Mouse (Mus musculus): Measurements from ENCODE around the gene Fzd2.

The Fzd2 gene

DNA sequence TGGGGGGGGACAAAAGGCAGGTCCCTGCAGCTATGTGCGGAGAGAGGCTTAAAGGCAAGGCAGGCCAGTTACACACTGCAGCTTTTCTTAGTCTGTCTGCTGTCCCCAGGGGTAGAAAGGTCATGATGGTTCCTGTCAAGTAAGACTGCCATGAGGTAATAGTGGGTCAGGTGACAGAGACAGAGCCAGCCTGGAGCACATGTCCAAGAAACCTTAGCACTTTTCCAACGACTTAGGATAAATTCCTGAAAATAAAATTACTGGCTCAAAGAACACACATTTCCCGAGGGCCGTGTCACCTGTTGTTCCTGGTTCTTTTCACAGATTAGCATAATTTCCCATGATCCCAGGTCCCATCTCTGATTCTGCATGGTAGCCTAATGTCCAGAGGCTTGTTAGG lies 6.1 kb downstream of the Fzd2 start:
- in situ Hi-C loops (cut with MboI; ENCODE audit: low sequenced_read_pairs), result no loop called here

DNA sequence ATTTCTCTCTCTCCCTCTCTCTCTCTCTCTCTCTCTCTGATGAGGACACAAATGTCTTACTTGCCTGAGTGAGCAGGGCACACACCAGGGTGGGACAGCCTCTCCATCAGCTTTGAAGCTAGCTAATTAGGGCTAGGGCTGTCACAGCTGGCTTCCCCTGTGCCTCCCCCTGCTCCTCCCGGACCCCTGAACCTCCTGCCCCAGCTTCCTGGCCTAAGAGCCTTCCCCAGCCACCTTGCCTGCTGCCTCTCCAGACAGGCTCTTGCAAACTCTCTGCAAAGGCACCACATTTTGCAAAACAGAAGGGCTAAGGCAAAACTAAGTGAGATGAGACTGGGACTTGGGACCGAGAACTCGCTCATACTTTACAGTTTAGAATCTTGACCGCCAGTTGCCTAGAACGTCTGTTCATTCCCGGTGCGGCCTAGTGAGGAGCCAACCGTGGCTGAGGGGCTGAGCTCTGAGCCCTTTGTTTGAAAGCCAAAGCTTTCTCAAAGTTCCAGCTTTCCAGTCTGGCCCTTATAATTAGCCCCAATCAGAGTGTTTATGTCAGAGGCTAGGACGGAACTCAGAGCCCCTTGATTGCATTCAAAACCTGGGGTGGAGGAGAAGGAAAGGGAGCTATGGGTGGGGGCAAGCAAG lies 6.6 kb downstream of the Fzd2 start:
- in situ Hi-C loops (cut with MboI; ENCODE audit: low sequenced_read_pairs), result no loop called here

DNA sequence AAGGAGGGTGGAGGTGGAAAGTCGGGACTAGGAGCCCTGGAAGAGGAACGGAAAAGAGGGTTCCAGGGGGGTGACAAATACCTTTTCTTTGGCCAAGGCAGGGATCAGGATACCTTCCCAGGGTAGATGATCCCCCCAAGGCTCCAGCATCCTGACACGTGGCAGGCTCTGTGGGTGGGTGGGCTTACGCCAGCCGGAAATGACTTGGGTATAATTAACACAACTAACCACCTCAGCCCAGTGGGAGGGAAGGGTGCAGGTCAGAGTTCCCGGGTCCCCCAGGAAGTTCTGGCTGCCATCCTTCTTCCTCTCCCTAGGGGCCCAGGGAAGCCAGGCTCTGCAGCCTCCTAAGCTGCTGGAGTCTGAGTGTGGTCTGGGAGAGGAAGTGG lies 7.1 kb downstream of the Fzd2 start:
- in situ Hi-C loops (cut with MboI; ENCODE audit: low sequenced_read_pairs), result no loop called here

DNA sequence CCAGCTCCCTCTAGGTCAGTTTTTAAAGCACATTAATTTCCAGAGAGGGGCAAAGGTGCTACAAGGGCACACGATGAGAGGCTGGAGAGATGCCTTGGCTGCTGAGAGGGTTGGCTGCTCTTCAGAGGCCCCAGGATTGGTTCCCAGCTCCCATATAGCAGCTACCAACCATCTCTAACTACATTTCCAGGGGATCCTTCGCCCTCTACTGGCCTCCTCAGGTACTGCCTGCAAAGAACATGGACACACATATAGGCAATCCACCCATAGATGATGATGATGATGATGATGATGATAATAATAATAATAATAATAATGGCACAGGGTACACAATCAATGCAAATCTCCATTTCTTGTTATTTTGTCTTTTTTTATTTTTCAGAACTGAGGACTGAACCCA lies 15.3 kb downstream of the Fzd2 start:
- in situ Hi-C loops (cut with MboI; ENCODE audit: low sequenced_read_pairs), result no loop called here

DNA sequence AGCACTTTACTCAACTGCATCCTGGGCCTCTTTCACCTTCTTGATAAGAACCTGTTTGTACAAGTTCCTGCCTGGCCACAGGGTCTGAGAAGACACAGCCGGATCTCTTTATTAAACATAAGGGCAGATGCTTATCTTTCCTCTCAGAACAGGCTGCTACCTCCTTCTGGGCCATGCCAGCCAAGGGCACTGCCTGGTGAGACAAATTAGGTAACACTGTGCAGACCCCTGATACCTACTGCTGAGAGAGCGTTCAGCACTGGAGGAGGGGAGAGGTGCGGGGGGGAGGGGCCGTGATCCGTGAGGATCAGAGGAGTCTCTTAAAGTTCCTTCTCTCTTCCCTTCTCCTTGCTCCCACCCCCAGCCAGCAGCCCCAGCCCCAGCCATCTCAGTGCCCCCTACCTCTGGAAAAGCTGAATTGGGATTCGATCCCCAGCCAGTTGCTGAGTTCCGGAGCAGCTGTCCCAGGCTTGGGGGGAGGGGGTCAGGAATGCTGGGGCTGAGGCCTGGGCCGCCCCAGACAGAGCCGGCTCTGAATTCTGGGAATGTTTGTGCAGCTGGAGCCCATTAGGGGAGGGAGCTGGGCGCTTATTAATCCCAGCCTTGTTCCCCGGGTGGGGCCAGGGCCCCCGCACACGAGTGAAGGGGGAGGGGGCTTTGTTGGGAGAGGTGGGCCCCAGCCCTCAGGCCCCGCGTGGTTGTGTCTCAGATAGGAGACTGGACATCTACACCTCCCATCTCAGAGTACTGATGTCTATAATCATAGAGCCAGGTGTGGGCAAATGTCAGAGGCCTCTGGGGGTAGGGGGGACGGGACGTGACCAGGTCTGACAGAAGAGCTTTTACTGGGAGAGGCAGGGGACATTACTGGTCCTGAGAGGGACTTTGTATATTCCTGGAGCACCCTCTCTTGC lies 19.9 kb downstream of the Fzd2 start:
- in situ Hi-C loops (cut with MboI; ENCODE audit: low sequenced_read_pairs), result no loop called here

DNA sequence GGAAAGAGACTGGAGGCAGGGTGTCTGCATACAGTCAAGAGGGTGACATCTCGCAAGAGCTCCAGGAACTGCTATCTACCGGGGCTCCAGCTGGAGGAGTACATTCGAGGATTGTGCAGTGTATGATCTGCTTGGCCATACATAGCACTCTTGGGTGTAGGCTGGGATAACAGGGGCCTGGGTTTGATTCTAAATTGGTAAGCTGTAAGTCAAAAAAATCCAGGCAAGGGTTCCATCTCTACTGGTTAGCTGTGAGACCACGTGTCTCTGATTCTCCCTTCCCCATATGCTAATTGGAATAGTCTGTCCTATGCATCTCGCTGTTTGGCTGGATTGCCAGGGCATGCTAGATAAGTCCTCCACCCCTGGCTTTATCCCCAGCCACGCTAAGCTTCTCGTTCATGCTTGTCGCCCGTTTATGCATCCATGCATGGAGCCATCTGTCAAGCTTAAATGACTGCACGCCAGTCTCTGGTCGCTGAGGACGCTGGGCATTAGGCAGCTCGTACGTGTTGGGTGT lies 20.8 kb downstream of the Fzd2 start:
- in situ Hi-C loops (cut with MboI; ENCODE audit: low sequenced_read_pairs), result no loop called here

DNA sequence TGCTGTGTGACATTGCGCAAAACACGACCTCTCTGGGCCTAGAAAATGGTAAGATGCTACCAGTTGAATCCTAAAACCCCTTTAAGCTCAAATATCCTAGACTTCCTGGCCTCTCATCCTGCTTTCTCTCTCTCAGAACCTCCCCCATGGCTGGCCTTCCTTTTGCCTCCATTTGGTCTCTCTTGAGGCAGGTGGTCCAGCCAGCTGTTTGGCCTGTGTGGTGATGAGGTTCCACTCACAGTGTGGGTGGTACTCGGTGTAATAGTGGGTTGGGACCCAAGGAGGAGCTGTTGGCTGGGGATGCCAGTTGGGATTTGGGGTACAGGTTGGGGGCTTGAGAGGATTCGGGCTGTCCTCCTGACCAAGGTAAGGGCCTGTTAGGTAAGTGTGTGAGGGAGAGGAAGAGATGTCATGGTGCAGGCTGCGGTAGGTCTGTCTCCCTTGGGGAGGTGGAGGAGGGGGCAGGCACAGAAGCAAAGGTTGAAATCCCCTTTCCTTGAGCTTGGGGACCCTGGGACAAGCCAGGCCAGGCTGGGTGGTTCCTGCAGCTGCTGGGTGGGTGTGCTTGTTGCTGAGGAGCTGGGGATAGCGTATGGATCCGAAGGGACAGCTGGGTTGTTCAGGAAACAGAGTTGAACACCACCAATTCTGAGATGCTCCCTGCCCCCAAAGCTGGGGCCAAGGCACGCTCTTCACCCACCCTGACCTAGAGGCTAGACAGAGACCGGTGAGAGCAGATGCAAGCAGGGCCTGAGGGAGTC lies 23.2 kb downstream of the Fzd2 start:
- in situ Hi-C loops (cut with MboI; ENCODE audit: low sequenced_read_pairs), result no loop called here

DNA sequence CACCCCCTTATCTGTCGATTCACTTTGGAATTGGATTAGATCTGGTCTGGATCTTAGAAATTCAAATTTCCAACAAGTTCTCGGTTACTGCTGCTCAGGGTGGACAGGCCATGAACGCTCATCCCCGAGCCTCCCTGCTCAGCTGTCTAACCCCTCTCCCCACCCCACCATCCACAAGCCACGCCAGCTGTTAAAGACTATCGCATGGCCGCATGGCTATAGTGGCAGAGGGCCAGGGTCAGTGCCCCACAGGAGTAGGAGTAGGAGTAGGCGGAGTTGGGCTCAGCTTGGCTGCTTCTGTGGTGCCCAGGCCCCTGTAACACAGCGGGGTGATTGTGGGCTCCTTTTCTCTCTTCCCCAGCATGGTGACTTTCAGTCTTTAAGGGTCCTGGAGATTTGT lies 24.3 kb downstream of the Fzd2 start:
- in situ Hi-C loops (cut with MboI; ENCODE audit: low sequenced_read_pairs), result no loop called here

DNA sequence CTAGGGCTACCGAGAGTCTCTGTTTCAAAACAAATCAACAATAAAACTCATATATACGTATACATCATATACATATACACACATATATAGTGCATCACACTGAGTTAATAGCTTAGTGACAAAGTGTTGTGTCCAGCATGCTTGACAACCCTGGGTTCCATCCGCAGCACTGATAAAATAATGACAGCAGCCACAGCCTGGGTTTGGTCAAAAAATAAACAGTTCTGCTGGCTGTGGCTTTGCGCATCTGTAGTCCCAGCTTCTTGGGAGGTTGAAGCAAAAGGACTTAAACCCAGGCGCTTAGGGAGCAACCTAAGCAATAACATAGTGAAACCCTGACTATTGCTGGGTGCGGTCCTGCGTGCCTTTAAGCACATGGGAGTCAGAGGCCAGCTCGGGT lies 25.2 kb downstream of the Fzd2 start:
- in situ Hi-C loops (cut with MboI; ENCODE audit: low sequenced_read_pairs), result no loop called here

DNA sequence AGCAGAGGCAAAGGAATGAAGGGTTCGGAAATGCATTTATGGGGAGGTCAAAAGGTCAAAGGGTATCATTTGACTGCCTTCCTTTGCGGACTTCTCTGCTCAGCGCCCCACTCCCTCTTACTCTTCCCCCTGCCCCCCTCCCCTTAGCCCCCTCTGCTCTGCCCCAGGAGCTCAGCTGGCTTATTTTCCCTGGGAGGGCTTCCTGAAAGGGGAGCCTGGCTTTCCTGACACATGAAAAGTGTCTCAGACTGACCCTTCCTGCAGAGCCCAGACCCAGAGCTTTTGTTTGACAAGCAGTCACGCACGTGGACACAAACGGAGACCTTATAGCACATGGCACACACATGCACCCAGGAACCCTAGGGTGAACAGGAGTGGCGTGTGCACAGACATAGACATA lies 26.5 kb downstream of the Fzd2 start:
- in situ Hi-C loops (cut with MboI; ENCODE audit: low sequenced_read_pairs), result no loop called here

DNA sequence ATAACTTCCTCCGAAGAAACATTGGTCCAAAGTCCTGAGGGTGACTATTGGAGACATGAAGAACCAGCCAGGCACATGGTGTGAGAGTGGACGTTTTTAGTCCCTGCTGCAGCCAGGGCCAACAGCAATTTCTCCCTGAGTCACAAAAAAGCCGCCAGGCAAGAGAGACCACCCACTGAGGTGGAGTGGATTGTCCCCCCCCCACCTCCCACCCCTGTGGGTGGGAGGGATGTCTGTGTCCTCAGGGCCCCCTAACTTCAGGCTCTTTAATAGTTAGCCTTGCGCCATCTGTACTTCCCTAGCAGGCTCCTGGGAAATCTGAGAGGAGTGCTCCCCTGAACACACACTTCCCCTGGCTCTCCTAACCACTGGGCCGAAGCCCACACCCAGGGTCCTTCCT lies 27.0 kb downstream of the Fzd2 start:
- in situ Hi-C loops (cut with MboI; ENCODE audit: low sequenced_read_pairs), result no loop called here

DNA sequence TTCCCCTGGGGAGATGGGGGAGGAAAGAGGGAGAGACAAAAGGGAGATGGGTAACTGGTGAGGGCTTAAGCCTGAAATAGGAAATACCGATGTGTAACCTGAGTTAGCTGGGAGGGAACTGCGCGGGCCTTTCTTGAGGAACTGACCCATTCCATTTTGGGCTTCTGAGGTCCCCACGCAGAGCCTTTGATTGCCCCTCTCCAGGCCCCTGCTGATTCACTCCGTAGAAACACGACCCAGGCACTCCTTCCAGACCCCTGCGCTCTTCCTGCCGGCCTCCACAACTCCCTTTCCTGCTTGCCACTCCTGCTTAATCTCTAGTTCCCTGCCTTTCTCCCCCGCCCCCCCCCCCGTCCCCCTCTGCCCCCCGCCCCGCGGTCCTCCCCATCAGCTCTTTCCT lies 28.5 kb downstream of the Fzd2 start:
- in situ Hi-C loops (cut with MboI; ENCODE audit: low sequenced_read_pairs), result no loop called here

DNA sequence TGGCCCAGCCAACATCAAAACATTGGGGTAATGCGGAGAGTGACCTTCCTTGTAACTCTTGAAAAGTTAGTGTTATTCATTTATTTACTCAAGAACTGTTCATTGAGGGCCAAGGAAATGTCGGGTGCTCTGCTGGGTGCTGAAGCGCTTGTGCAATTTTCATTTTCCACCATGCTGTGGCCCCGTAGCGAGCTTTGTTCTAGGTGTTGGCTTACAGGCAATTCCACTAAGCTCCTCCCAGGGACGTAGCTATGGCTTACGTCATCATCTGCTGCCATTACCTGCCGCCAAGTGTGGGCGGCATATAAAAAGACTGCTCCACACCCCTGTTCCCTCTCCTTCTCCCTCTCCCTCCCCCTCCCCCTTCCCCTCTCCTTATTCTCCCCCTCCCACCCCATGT lies 29.2 kb downstream of the Fzd2 start:
- in situ Hi-C loops (cut with MboI; ENCODE audit: low sequenced_read_pairs), result no loop called here

DNA sequence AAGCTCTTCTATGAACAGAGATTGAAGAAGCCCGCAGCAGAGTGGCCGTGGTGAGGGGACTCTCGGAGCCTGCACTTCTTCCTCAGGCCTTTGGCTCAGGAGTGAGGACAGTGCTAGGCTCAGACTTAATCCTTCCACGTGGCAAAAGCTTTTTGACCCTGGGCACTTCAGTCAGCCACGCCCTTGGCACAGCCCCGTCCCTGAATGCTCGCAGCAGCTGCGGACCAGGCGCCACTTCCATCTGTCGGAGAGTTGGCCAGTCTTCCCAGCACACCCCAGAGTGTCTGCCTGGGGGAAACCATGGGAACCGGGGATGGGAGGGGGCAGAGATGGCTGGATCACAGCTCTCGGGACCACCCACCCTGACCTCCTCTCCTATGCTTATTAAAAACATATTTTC lies 32.7 kb downstream of the Fzd2 start:
- in situ Hi-C loops (cut with MboI; ENCODE audit: low sequenced_read_pairs), result no loop called here

DNA sequence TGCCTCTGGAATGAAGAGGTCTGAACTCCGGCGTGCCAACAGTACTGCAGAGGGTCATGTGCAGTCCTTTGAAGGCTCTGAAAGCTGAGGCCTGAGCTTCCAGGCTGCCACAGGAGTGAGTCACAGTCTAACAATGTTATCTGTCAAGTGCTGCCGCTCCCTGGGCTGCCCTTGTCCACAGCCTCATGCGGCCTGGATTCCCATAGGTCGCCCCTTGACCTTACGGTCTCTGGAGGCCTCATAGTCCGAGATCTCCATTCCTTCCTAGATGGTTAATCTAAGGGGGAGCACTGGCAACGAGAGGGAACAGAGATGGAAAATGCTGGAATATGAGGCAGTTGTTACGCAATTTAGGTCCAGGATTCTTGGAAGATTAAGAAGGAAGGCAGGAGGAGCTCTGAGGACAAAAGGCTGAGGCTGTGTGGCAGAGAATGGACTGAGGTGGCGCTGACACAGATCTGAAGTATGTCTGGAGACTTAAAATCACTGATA lies 39.7 kb downstream of the Fzd2 start:
- in situ Hi-C loops (cut with MboI; ENCODE audit: low sequenced_read_pairs), result loop anchor here (10.0 kb wide), 1 partner anchor 69 kb away; the partner anchor contains the start of gene Gm11627

DNA sequence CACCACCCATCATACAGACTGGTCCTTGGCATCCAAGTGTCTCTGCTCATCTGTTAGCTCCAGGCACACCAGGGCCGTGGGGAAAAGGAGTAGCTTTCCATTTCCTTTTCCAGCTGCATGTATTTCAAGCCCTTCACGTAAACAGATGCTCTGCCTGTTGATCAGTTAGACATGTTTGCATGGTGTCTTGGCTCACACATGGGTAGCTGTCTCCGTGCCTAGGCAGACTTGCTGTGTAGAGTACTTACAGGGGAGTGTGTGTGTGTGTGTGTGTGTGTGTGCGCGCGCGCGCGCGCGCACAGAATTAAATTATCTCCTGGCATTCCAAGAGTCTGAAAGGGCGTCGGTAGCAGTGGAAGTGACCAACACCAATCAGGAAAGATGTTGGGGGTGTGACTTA lies 42.0 kb downstream of the Fzd2 start:
- in situ Hi-C loops (cut with MboI; ENCODE audit: low sequenced_read_pairs), result loop anchor here (10.0 kb wide), 1 partner anchor 71 kb away; the partner anchor contains the start of gene Gm11627

DNA sequence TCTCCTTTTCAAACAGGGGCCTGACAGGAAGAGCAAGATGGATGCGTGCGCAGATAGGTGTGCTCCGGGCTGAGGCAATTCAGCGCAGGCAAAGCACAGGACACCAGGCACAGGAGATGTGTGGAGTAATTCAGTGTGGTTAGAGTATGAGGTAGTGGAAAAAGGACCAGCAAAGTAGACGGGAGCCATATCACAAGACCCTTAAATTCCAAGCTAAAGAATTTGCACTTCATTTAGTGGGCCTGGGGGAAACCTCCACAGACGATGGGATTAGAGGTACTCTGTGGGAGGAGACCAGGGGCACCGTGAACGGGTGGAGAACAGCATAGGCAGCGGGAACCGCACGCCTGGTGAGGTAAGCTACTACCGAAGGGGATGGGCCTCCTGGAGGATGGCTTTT lies 43.7 kb downstream of the Fzd2 start:
- in situ Hi-C loops (cut with MboI; ENCODE audit: low sequenced_read_pairs), result loop anchor here (10.0 kb wide), 1 partner anchor 73 kb away; the partner anchor contains the start of gene Gm11627

DNA sequence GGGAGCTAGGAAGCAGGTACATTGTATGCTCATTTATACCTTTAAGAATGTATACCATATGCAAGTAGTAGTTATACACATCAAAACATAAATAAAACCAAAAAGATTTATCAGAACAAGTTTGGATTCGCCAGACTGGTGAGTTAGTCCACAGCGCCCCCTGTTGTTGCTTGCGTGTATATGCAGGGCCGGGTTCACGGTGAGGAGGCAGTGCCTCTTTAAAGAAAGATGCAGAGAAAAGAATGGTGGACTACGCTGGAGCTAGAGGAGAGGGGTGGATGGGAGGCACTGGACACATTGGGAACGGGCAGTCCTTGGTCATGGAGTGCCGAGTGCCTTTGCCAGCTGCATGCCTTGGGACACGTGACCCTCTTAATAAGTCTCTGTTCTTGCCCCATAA lies 47.2 kb downstream of the Fzd2 start:
- in situ Hi-C loops (cut with MboI; ENCODE audit: low sequenced_read_pairs), result no loop called here

DNA sequence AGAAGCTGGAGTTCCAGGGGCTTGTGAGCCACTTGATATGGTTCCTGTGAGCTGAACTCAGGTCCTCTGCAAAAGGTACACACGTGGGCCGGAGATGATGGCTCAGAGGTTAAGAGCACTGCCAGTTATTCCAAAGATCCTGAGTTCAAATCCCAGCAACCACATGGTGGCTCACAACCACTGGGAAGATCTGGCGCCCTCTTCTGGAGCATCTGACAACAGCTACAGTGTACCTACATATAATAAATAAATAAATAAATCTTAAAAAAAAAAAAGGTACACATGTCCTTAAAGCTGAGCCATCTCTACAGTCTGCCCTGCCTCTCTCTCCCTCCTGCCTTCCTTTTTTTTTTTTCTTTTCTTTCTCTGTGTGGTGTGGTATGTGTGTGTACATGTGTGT lies 48.6 kb downstream of the Fzd2 start:
- in situ Hi-C loops (cut with MboI; ENCODE audit: low sequenced_read_pairs), result no loop called here

DNA sequence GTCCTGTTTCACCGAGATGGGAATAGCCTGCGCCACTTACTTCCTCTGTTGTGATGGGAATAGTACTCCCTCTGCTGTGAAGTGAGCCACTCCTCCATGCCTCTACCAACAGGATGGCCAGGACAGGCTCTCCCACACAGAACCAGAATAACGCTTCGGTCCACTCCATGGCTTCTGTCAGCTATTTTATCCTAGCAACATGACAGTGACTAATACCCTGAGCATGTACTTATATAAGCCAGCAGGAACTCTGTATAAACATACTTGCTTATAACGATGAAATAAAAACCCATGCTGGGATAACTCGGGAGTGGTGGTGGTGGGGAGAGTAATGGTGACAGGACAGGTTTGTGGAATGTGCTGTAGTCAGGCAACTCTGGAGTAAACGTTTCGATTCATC lies 51.7 kb downstream of the Fzd2 start:
- in situ Hi-C loops (cut with MboI; ENCODE audit: low sequenced_read_pairs), result no loop called here

DNA sequence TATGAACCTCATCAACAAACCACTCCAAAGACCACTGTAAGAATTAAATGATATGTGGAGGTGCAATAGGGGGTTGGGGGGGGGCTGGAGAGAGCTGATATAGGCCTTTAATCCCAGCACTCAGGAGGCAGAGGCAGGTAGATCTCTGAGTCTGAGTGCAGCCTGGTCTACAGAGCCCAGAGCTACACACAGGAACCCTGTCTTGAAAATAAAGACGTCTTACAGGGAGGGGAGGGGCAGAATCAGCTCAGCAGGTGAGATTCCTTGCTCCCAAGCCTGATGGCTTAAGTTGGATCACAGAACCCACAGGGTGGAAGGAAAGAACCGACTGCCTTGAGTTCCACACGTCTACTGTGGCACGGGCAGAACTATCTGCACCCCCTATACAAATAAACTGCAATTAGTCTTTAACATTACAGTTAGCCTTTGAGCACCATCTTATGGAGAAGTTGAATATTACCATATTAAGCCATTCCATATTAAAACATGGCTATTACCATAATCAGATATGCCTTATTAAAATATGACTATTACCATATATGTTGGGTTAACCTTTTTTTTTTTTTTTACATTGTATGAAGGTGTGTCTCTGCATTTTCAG lies 52.2 kb downstream of the Fzd2 start:
- in situ Hi-C loops (cut with MboI; ENCODE audit: low sequenced_read_pairs), result no loop called here
